Mouse (Mus musculus): Measurements from ENCODE around the gene E2f1. TPM values are rescaled to one million over a fixed set of nuclear protein-coding genes. Genes with fewer than 3 reads are reported as not detected.
A peak's percentile ranks its signal among the peaks of the same experiment; 100 is the strongest.

Gene E2f1
- 5.0 and 8.0 TPM in 2 replicates for polyA plus RNA-seq (2015; fragmentation: Nextera tagmentation; extraction: Ambion mirVana)

DNA sequence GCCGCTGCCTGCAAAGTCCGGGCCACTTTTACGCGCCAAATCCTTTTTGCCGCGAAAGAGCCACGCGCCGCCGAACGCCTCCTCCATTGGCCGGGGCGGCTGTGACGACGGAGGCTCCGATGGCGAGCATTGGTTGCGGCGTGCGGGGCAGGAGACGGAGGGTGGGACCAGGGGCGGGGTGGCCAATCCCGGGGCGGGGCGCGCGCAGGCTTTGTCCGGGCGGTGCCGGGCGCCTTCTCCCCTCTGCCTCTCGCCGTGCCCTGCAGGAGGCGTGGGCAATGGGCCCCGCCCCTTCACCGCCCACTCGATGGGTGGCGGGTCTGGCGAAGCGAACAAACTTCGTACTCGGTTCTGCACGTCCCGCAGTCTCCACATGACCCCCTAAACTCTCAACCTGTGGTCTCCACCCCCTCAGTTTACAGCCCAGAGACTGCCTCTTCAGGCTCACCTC, at the start of gene E2f1:
E2f1 (minus strand) TSS at position 57 of the 451 bp plus-strand sequence.
- peak within 1 kb of the TSS; percentile 99 for H3K4me2 ChIP-seq (ENCODE audit: low read length)
- H3K9me3 ChIP-seq (ENCODE audit: control insufficient read depth, low read length), result no peaks in the 10 kb centered on the region
- peak within 1 kb of the TSS; percentile 66 for H3K9ac ChIP-seq (ENCODE audit: low read depth, low read length)
- peak within 1 kb of the TSS; percentile 62 for H3K4me3 ChIP-seq (ENCODE audit: low read length)
- peaks cover 21% of the 10 kb centered on the region for H3K4me1 ChIP-seq (ENCODE audit: control insufficient read depth, insufficient read depth, low read depth, low read length)
- WGBS, result 0% methylated on average over 37 of the region's 44 CpGs
- H3K27ac ChIP-seq (ENCODE audit: low read depth, low read length), result peak within 1 kb of the TSS; percentile 72
- H3K36me3 ChIP-seq (ENCODE audit: control insufficient read depth, insufficient read depth, low read length), result no peaks in the 10 kb centered on the region
- ATAC-seq, result peak; percentile 98
- no peaks in the 10 kb centered on the region for H3K27me3 ChIP-seq (replicated peaks; ENCODE audit: control insufficient read depth, insufficient read depth, low read length)

DNA sequence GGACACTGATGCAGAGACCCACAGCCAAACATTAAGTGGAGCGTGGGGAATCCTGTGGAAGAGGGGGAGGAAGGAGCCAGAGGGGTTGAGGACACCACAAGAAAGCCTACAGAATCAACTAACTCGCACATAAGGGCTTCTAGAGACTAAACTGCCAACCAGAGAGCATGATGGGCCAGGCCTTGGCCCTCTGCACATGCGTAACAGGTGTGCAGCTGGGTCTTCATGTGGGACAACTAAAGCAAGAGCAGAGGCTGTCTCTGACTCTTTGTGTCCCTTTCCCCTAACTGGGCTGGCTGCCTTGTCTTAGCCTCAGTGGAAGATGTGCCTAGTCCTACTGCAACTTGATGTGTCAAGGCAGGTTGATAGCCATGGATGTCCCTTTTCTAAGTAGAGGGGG, 47.4 kb upstream of the E2f1 start:
- H3K36me3 ChIP-seq (ENCODE audit: control insufficient read depth, insufficient read depth, low read length), result no peaks in the 10 kb centered on the region
- H3K27me3 ChIP-seq (replicated peaks; ENCODE audit: control insufficient read depth, insufficient read depth, low read length), result no peaks in the 10 kb centered on the region
- no peak for ATAC-seq
- 100% methylated on average over 3 of the region's 3 CpGs for WGBS
- no peak overlapping the region for H3K4me2 ChIP-seq (ENCODE audit: low read length)
- H3K4me3 ChIP-seq (ENCODE audit: low read length), result no peak overlapping the region
- H3K4me1 ChIP-seq (ENCODE audit: control insufficient read depth, insufficient read depth, low read depth, low read length), result peaks cover 8% of the 10 kb centered on the region
- no peak overlapping the region for H3K27ac ChIP-seq (ENCODE audit: low read depth, low read length)
- H3K9ac ChIP-seq (ENCODE audit: low read depth, low read length), result no peak overlapping the region
- no peaks in the 10 kb centered on the region for H3K9me3 ChIP-seq (ENCODE audit: control insufficient read depth, low read length)

DNA sequence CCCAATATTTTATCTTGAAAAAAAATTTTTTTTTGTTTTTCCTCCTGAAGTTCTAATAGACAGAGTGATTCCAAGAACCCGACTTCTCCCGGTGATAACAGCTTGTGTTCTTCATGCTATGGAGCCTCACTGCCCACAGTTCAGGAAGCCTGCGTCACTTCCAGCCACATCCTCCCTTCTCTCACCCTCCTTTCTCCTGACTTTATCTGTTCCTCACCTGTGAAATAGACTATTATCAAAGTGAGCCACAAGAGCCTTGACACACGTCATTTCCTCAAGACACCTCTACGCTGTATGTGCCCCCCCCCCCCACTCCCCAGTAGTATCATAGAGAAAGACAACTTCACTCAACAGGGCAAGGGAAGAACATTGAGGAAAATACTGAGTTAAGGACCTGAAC, 46.0 kb upstream of the E2f1 start:
- Histone ChIP-seq H3K9ac (ENCODE audit: low read depth, low read length) (no peak overlapping the region), H3K4me2 (ENCODE audit: low read length) (no peak overlapping the region), H3K4me3 (ENCODE audit: low read length) (no peak overlapping the region), H3K4me1 (ENCODE audit: control insufficient read depth, insufficient read depth, low read depth, low read length) (peaks cover 8% of the 10 kb centered on the region), H3K27ac (ENCODE audit: low read depth, low read length) (no peak overlapping the region), H3K27me3 (replicated peaks; ENCODE audit: control insufficient read depth, insufficient read depth, low read length) (no peaks in the 10 kb centered on the region), H3K9me3 (ENCODE audit: control insufficient read depth, low read length) (no peaks in the 10 kb centered on the region), H3K36me3 (ENCODE audit: control insufficient read depth, insufficient read depth, low read length) (no peaks in the 10 kb centered on the region)
- ATAC-seq, result no peak
- WGBS, result 96% methylated on average over 5 of the region's 5 CpGs

DNA sequence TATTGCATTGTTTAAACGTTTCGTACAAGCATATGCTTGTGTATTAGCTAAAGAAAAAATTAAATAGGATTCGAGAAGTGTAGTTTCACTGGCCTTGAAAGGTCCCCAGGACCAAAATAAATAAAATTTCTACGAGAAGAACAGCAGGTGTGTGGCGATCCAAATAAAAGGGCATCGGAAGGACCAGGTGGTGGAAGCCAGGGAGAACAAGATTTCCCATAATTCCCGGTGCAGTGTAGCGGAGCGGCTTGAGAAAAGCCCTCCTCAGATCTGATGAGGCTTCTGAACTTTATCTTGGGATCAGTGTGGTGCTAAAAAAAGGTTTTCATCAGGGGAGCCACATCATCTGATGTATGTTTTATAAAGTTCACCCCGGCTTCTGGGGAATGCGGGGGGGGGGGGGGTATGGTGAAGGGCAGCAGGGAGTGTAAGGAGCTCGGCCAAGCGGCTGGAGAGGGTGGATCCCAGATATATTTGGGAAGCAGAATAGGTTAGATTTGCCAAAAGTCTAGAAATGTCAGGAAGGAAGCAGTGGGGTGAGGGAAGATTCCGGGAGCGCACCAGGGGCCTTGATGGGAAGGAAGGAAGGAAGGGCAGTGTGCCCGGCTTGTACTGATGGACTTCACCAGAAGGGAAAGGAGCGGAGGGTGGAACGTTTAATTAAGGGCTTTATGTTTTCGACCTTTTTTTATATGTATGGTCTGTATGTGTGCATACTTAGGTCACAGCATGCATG, 45.3 kb upstream of the E2f1 start:
- H3K4me3 ChIP-seq (ENCODE audit: low read length), result peak overlapping the region; percentile 11
- H3K9me3 ChIP-seq (ENCODE audit: control insufficient read depth, low read length), result no peaks in the 10 kb centered on the region
- peaks cover 8% of the 10 kb centered on the region for H3K4me1 ChIP-seq (ENCODE audit: control insufficient read depth, insufficient read depth, low read depth, low read length)
- no peak overlapping the region for H3K9ac ChIP-seq (ENCODE audit: low read depth, low read length)
- WGBS, result 68% methylated on average over 19 of the region's 19 CpGs
- ATAC-seq, result no peak
- H3K36me3 ChIP-seq (ENCODE audit: control insufficient read depth, insufficient read depth, low read length), result no peaks in the 10 kb centered on the region
- H3K4me2 ChIP-seq (ENCODE audit: low read length), result peak overlapping the region; percentile 41
- H3K27me3 ChIP-seq (replicated peaks; ENCODE audit: control insufficient read depth, insufficient read depth, low read length), result no peaks in the 10 kb centered on the region
- no peak overlapping the region for H3K27ac ChIP-seq (ENCODE audit: low read depth, low read length)

DNA sequence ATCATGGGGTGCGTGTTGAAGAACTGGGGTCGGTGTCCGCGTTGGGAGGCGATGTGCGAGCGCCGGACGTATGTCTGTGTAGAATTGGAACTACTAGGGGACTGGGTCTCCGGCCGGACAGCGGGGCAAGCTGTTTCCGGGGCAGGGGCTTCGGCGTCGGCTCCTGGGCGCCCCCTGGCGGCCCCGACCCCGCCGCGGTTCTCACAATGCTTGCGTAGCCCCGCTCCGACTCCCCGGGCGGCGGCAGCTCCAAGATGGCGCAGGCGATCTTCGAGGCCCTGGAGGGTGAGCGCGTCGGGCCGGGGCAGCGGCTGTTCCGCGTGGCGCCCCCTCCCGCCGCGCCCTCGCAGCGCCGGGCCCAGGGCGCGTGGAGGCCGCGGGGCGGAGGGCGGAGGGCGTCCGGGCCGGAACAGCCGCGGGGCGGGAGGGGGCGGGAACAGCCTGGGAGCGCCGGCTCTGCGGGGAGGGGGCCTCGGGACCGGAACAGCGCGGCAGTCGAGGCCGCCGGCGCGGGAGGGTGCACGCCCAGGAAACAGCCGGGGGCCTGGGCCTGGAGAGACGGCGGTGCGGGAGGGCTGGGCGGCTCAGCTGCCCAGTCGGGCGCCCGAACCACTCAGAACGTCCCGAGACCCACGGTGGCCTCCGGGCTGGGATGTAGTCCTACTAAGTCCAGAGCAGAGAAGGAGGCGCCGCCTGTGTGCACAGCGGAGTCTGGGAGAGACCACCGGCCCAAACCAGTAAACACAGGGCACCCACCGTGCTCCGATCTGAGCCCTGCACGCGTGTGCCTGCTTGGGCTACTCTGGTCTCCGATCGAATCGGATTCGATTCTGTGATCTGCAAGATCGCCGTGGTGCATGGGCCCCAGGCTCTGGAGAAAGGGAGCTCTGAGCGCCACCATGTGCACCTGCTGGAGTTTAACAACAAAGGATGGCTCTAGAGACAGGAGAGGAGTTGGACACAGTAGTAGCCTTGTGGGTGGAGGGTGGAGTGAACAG, 43.7 kb upstream of the E2f1 start, which contains the start of the genes Zfp341 and 4930519P11Rik:
Zfp341 (plus strand) TSS at position 180 of the 998 bp plus-strand sequence.
4930519P11Rik (minus strand) TSS at position 320 of the 998 bp plus-strand sequence.
- H3K9ac ChIP-seq (ENCODE audit: low read depth, low read length), result peak within 1 kb of the TSS; percentile 87
- H3K4me2 ChIP-seq (ENCODE audit: low read length), result peak within 1 kb of the TSS; percentile 65
- H3K9me3 ChIP-seq (ENCODE audit: control insufficient read depth, low read length), result no peaks in the 10 kb centered on the region
- under 1% methylated on average over 52 of the region's 98 CpGs for WGBS
- H3K4me3 ChIP-seq (ENCODE audit: low read length), result peak within 1 kb of the TSS; percentile 63
- peak; percentile 95 for ATAC-seq
- H3K27me3 ChIP-seq (replicated peaks; ENCODE audit: control insufficient read depth, insufficient read depth, low read length), result no peaks in the 10 kb centered on the region
- H3K27ac ChIP-seq (ENCODE audit: low read depth, low read length), result peak within 1 kb of the TSS; percentile 98
- H3K36me3 ChIP-seq (ENCODE audit: control insufficient read depth, insufficient read depth, low read length), result no peaks in the 10 kb centered on the region
- peaks cover 8% of the 10 kb centered on the region for H3K4me1 ChIP-seq (ENCODE audit: control insufficient read depth, insufficient read depth, low read depth, low read length)

DNA sequence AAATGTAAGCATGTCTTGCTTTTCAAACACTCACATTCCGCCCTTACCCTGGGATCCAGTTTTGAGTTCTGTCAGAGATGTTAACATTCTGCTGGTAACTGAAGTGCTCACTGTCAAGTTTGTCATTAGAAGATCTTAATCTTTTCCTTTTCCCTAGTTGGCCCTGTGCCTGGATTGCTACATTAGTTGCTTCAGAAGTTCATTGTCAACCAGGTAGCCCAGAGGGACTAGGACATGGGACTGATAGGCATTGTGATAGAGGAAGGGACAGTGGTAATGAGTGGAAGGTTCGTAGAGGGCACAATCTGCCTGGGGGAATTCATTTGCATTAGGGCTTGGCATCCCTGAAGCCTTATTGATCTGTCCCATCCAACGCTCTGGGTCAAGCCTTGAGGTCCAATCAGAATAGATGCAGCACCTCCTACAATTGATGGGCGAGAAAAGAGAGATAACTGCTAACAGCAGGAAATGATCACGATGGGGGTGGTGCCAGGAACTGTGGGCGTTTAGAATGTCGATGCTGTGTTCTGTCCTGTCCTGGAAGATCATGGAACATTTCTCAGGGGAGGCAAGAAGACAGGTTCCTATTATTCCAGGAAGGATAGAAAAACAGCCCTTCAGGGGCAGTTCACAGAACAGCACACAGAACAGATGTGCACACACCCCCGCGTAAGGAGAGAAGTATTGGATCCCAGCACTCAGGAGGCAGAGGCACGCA, 39.5 kb upstream of the E2f1 start:
- peaks cover 2% of the 10 kb centered on the region; the same call in 1 of the 2 replicates for H3K27me3 ChIP-seq (replicated peaks; ENCODE audit: control insufficient read depth, insufficient read depth, low read length)
- WGBS, result 74% methylated on average over 10 of the region's 10 CpGs
- no peak for ATAC-seq
- H3K4me3 ChIP-seq (ENCODE audit: low read length), result no peak overlapping the region
- H3K9ac ChIP-seq (ENCODE audit: low read depth, low read length), result no peak overlapping the region
- H3K9me3 ChIP-seq (ENCODE audit: control insufficient read depth, low read length), result no peaks in the 10 kb centered on the region
- H3K4me2 ChIP-seq (ENCODE audit: low read length), result no peak overlapping the region
- no peaks in the 10 kb centered on the region for H3K36me3 ChIP-seq (ENCODE audit: control insufficient read depth, insufficient read depth, low read length)
- H3K27ac ChIP-seq (ENCODE audit: low read depth, low read length), result no peak overlapping the region
- H3K4me1 ChIP-seq (ENCODE audit: control insufficient read depth, insufficient read depth, low read depth, low read length), result peaks cover 2% of the 10 kb centered on the region; the same call in 1 of the 2 replicates

DNA sequence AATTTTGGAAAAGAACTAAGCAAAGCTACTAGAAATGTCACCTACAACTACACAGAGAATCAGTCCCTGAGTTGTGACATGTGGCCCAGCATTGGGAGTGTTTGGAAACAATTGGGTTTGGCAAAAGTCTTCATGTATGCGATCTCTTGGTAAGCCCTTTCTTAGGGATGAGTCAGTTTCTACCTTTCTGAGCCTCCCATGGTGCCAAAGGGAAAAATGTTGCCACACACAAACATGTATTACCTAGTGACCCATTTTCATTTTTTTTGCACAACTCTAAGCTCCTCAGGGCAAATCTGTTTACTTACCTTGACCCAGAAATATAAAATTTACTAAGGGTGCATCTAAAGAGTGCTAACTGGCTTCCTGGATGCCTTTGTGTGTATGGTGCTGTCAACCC, 37.3 kb upstream of the E2f1 start:
- no peak overlapping the region for H3K9ac ChIP-seq (ENCODE audit: low read depth, low read length)
- H3K27ac ChIP-seq (ENCODE audit: low read depth, low read length), result no peak overlapping the region
- no peaks in the 10 kb centered on the region for H3K9me3 ChIP-seq (ENCODE audit: control insufficient read depth, low read length)
- 82% methylated on average over 1 of the region's 1 CpGs for WGBS
- peaks cover 6% of the 10 kb centered on the region for H3K4me1 ChIP-seq (ENCODE audit: control insufficient read depth, insufficient read depth, low read depth, low read length)
- H3K4me2 ChIP-seq (ENCODE audit: low read length), result no peak overlapping the region
- no peak for ATAC-seq
- peaks cover 2% of the 10 kb centered on the region; the same call in 1 of the 2 replicates for H3K27me3 ChIP-seq (replicated peaks; ENCODE audit: control insufficient read depth, insufficient read depth, low read length)
- H3K36me3 ChIP-seq (ENCODE audit: control insufficient read depth, insufficient read depth, low read length), result no peaks in the 10 kb centered on the region
- no peak overlapping the region for H3K4me3 ChIP-seq (ENCODE audit: low read length)

DNA sequence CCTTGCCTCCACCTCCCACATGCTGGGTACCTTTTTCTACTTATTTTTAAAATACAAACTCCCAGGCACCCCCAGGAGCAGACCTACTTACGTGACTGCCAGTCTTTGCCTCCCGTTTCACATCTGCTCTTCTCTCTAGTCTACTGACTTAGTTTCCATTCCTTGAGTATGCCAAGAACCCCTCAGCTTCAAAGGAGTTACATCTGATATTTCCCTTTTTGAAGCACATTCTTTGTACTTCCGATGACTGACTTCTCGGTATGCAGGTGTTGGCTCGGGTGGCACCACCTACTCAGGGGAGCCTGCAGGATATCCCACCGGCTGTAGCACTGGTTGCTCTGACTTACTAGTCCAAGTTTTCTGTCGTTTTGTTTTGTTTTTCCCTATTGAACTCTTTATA, 34.5 kb upstream of the E2f1 start:
- WGBS, result 41% methylated on average over 7 of the region's 7 CpGs
- no peaks in the 10 kb centered on the region for H3K9me3 ChIP-seq (ENCODE audit: control insufficient read depth, low read length)
- peak overlapping the region; percentile 61 for H3K4me3 ChIP-seq (ENCODE audit: low read length)
- no peak for ATAC-seq
- H3K27ac ChIP-seq (ENCODE audit: low read depth, low read length), result no peak overlapping the region
- H3K27me3 ChIP-seq (replicated peaks; ENCODE audit: control insufficient read depth, insufficient read depth, low read length), result peaks cover 2% of the 10 kb centered on the region; the same call in 1 of the 2 replicates
- peak overlapping the region; percentile 75 for H3K4me2 ChIP-seq (ENCODE audit: low read length)
- no peaks in the 10 kb centered on the region for H3K36me3 ChIP-seq (ENCODE audit: control insufficient read depth, insufficient read depth, low read length)
- H3K4me1 ChIP-seq (ENCODE audit: control insufficient read depth, insufficient read depth, low read depth, low read length), result peaks cover 6% of the 10 kb centered on the region
- H3K9ac ChIP-seq (ENCODE audit: low read depth, low read length), result no peak overlapping the region
